Mouse (Mus musculus) midbrain, embryonic 12.5 days (tissue): ENCODE measurements around the gene Aurkaip1. TPM values are rescaled to one million over a fixed set of nuclear protein-coding genes. Genes with fewer than 3 reads are reported as not detected.

Experiments used
- ATAC-seq: fragments of 200-750 bp; cut with Nextera tagmentation; 2 replicates; pipeline ENCODE4 v1.8.0; 2017; ENCODE audit warnings: low read depth, moderate TSS enrichment, moderate library complexity; ENCODE audit not compliant: low FRiP score
- H3K27ac ChIP-seq: fragments of 300-500 bp; sonication (generic); replicated peaks from 2 replicates; pipeline ENCODE4 v1.5.1; 2016; ENCODE audit warnings: mild to moderate bottlenecking
- H3K27me3 ChIP-seq: fragments of 300-500 bp; sonication (generic); 2 replicates; pipeline ENCODE4 v1.6.1; 2016; ENCODE audit warnings: mild to moderate bottlenecking
- H3K36me3 ChIP-seq: fragments of 300-500 bp; sonication (generic); 2 replicates; pipeline ENCODE4 v1.6.1; 2016
- H3K4me1 ChIP-seq: fragments of 300-500 bp; sonication (generic); 2 replicates; pipeline ENCODE4 v1.6.1; 2016
- H3K4me2 ChIP-seq: fragments of 300-500 bp; sonication (generic); replicated peaks from 2 replicates; pipeline ENCODE4 v1.6.1; 2016; ENCODE audit warnings: mild to moderate bottlenecking, moderate library complexity
- H3K4me3 ChIP-seq: fragments of 300-500 bp; sonication (generic); 2 replicates; pipeline ENCODE4 v1.5.1; 2016; ENCODE audit warnings: mild to moderate bottlenecking
- H3K9ac ChIP-seq: fragments of 300-500 bp; sonication (generic); replicated peaks from 2 replicates; pipeline ENCODE4 v1.6.1; 2016; ENCODE audit warnings: mild to moderate bottlenecking, moderate library complexity
- H3K9me3 ChIP-seq: fragments of 300-500 bp; sonication (generic); 2 replicates; pipeline ENCODE4 v1.6.1; 2016; ENCODE audit warnings: mild to moderate bottlenecking
- WGBS: fragments of 180-500 bp; shearing (Covaris S2); methylation state at CpG from one replicate; pipeline ENCODE4 v1.1.7; 2016; 5-methylcytosine and 5-hydroxymethylcytosine counted together
- polyA plus RNA-seq: library from polyadenylated mRNA; unstranded; fragments of >200 nt; fragmentation: Nextera tagmentation; extraction: Ambion mirVana; gene quantifications from 2 replicates; pipeline ENCODE4 v1.2.1, GENCODE M21; 2016

Aurkaip1 gene
- polyA plus RNA-seq, 1 experiment from 2014 or later, result 136 TPM

- H3K27me3 ChIP-seq, result no peaks in the 10 kb centered on the region
- no peaks in the 10 kb centered on the region for H3K9me3 ChIP-seq
- no peak for ATAC-seq
- peaks cover 10% of the 10 kb centered on the region; the same call in 1 of the 2 replicates for H3K36me3 ChIP-seq
- no peak overlapping the region for H3K27ac ChIP-seq
- 100% methylated on average over 1 of the region's 1 CpGs for WGBS
- no peak overlapping the region for H3K9ac ChIP-seq
- H3K4me3 ChIP-seq, result no peak overlapping the region
- peaks cover 17% of the 10 kb centered on the region for H3K4me1 ChIP-seq
- H3K4me2 ChIP-seq, result no peak overlapping the region
Measured at GRCm38 (mm10) chr4:155802075-155802474, 29.0 kb upstream of the Aurkaip1 start.

- ATAC-seq, result peak; percentile 38
- Histone ChIP-seq H3K4me3 (peak within 1 kb of the TSS; percentile 68), H3K27me3 (no peaks in the 10 kb centered on the region), H3K4me1 (peaks cover 17% of the 10 kb centered on the region), H3K4me2 (peak within 1 kb of the TSS; percentile 67), H3K27ac (peak within 1 kb of the TSS; percentile 52), H3K36me3 (peaks cover 17% of the 10 kb centered on the region), H3K9me3 (no peaks in the 10 kb centered on the region), H3K9ac (peak within 1 kb of the TSS; percentile 83)
- WGBS, result 9% methylated on average over 12 of the region's 12 CpGs
Measured at GRCm38 (mm10) chr4:155802741-155803339, 28.2 kb upstream of the Aurkaip1 start, which contains the start of gene Mrpl20. TSS of gene Mrpl20 (plus strand) at chr4:155802878.

- WGBS, result under 1% methylated on average over 58 of the region's 58 CpGs
- peak overlapping the region; percentile 52 for H3K27ac ChIP-seq
- peak; percentile 97 for ATAC-seq
- peaks cover 24% of the 10 kb centered on the region for H3K36me3 ChIP-seq
- H3K9me3 ChIP-seq, result no peaks in the 10 kb centered on the region
- H3K9ac ChIP-seq, result peak overlapping the region; percentile 83
- H3K4me1 ChIP-seq, result peaks cover 17% of the 10 kb centered on the region
- peak overlapping the region; percentile 67 for H3K4me2 ChIP-seq
- peak overlapping the region; percentile 68 for H3K4me3 ChIP-seq
- no peaks in the 10 kb centered on the region for H3K27me3 ChIP-seq
Measured at GRCm38 (mm10) chr4:155803340-155804041, 27.6 kb upstream of the Aurkaip1 start.

- 94% methylated on average over 3 of the region's 3 CpGs for WGBS
- no peak overlapping the region for H3K27ac ChIP-seq
- no peaks in the 10 kb centered on the region for H3K27me3 ChIP-seq
- no peak for ATAC-seq
- no peak overlapping the region for H3K9ac ChIP-seq
- no peak overlapping the region for H3K4me2 ChIP-seq
- H3K4me3 ChIP-seq, result no peak overlapping the region
- H3K4me1 ChIP-seq, result peaks cover 21% of the 10 kb centered on the region
- peaks cover 49% of the 10 kb centered on the region for H3K36me3 ChIP-seq
- no peaks in the 10 kb centered on the region for H3K9me3 ChIP-seq
Measured at GRCm38 (mm10) chr4:155807841-155808240, 23.2 kb upstream of the Aurkaip1 start.

- WGBS, result 1% methylated on average over 60 of the region's 60 CpGs
- Histone ChIP-seq H3K4me2 (peak within 1 kb of the TSS; percentile 83), H3K4me1 (peaks cover 19% of the 10 kb centered on the region), H3K9ac (peak within 1 kb of the TSS; percentile 98), H3K27me3 (no peaks in the 10 kb centered on the region), H3K9me3 (no peaks in the 10 kb centered on the region), H3K27ac (peak within 1 kb of the TSS; percentile 83), H3K4me3 (peak within 1 kb of the TSS; percentile 82), H3K36me3 (peaks cover 72% of the 10 kb centered on the region)
- peak; percentile 100 for ATAC-seq
Measured at GRCm38 (mm10) chr4:155811929-155812664, 19.0 kb upstream of the Aurkaip1 start, which contains the start of gene Ccnl2. TSS of gene Ccnl2 (plus strand) at chr4:155812489.

GRCm38 (mm10) chr4:155812665-155813181 is 18.3 kb upstream of the Aurkaip1 start:
- Histone ChIP-seq H3K27ac (peak overlapping the region; percentile 83), H3K4me1 (peaks cover 19% of the 10 kb centered on the region), H3K9ac (peak overlapping the region; percentile 98), H3K36me3 (peaks cover 72% of the 10 kb centered on the region), H3K4me2 (peak overlapping the region; percentile 83), H3K9me3 (no peaks in the 10 kb centered on the region), H3K27me3 (no peaks in the 10 kb centered on the region), H3K4me3 (peak overlapping the region; percentile 82)
- peak; percentile 51 for ATAC-seq
- WGBS, result under 1% methylated on average over 47 of the region's 49 CpGs

GRCm38 (mm10) chr4:155817533-155817932 is 13.5 kb upstream of the Aurkaip1 start:
- Histone ChIP-seq H3K4me2 (no peak overlapping the region), H3K4me1 (peaks cover 13% of the 10 kb centered on the region), H3K27me3 (no peaks in the 10 kb centered on the region), H3K9ac (no peak overlapping the region), H3K4me3 (no peak overlapping the region), H3K27ac (no peak overlapping the region), H3K36me3 (peaks cover 85% of the 10 kb centered on the region), H3K9me3 (no peaks in the 10 kb centered on the region)
- WGBS, result 80% methylated on average over 4 of the region's 4 CpGs
- ATAC-seq, result no peak

GRCm38 (mm10) chr4:155821025-155821424 is 10.0 kb upstream of the Aurkaip1 start:
- no peaks in the 10 kb centered on the region for H3K9me3 ChIP-seq
- no peak overlapping the region for H3K4me3 ChIP-seq
- no peak overlapping the region for H3K27ac ChIP-seq
- no peak overlapping the region for H3K9ac ChIP-seq
- H3K27me3 ChIP-seq, result no peaks in the 10 kb centered on the region
- WGBS, result 82% methylated on average over 7 of the region's 7 CpGs
- ATAC-seq, result no peak
- H3K36me3 ChIP-seq, result peaks cover 95% of the 10 kb centered on the region
- H3K4me2 ChIP-seq, result no peak overlapping the region
- H3K4me1 ChIP-seq, result no peaks in the 10 kb centered on the region

GRCm38 (mm10) chr4:155823443-155823842 is 7.6 kb upstream of the Aurkaip1 start:
- H3K27me3 ChIP-seq, result no peaks in the 10 kb centered on the region
- peaks cover 86% of the 10 kb centered on the region for H3K36me3 ChIP-seq
- no peak overlapping the region for H3K4me2 ChIP-seq
- no peak overlapping the region for H3K9ac ChIP-seq
- ATAC-seq, result no peak
- no peak overlapping the region for H3K27ac ChIP-seq
- H3K4me3 ChIP-seq, result no peak overlapping the region
- H3K9me3 ChIP-seq, result no peaks in the 10 kb centered on the region
- no peaks in the 10 kb centered on the region for H3K4me1 ChIP-seq
- 96% methylated on average over 16 of the region's 16 CpGs for WGBS

- peaks cover 42% of the 10 kb centered on the region for H3K36me3 ChIP-seq
- no peak overlapping the region for H3K4me3 ChIP-seq
- H3K4me1 ChIP-seq, result peaks cover 25% of the 10 kb centered on the region
- H3K9ac ChIP-seq, result no peak overlapping the region
- WGBS, result 91% methylated on average over 4 of the region's 4 CpGs
- no peak overlapping the region for H3K4me2 ChIP-seq
- no peaks in the 10 kb centered on the region for H3K9me3 ChIP-seq
- H3K27me3 ChIP-seq, result no peaks in the 10 kb centered on the region
- ATAC-seq, result no peak
- H3K27ac ChIP-seq, result no peak overlapping the region
Measured at GRCm38 (mm10) chr4:155829866-155830265, 1.2 kb upstream of the Aurkaip1 start.

GRCm38 (mm10) chr4:155830596-155830995 is 476 bp upstream of the Aurkaip1 start:
- Histone ChIP-seq H3K27me3 (no peaks in the 10 kb centered on the region), H3K4me2 (peak overlapping the region; percentile 99), H3K9ac (no peak overlapping the region), H3K27ac (peak overlapping the region; percentile 49; the same call in 1 of the 2 replicates), H3K9me3 (no peaks in the 10 kb centered on the region), H3K4me3 (peak overlapping the region; percentile 91), H3K36me3 (peaks cover 35% of the 10 kb centered on the region), H3K4me1 (peaks cover 25% of the 10 kb centered on the region)
- ATAC-seq, result no peak
- 60% methylated on average over 8 of the region's 8 CpGs for WGBS
